Mouse (Mus musculus) cerebellum, adult 11 months (tissue): ENCODE measurements at regions not wholly inside any gene's neighbourhood (a gene's known extent, or its start where the extent isn't known, plus 50 kb on each side); places are given as distances from the start of the nearest gene placed in this dataset.

Experiments
- DNase-seq: peaks from one replicate; pipeline ENCODE4 v3.0.0; 2022

GRCm38 (mm10) chr3:138668394-138669092, 73.5 kb upstream of the Tspan5 start:
- DNase-seq, result no peak

GRCm38 (mm10) chr3:138675881-138676280, 66.1 kb upstream of the Tspan5 start:
- DNase-seq, result no peak

- no peak for DNase-seq
Measured at GRCm38 (mm10) chr3:138678351-138678750, 63.6 kb upstream of the Tspan5 start.

GRCm38 (mm10) chr3:138686636-138687230, 55.3 kb upstream of the Tspan5 start:
- DNase-seq, result no peak

GRCm38 (mm10) chr3:138688606-138689005, 53.4 kb upstream of the Tspan5 start:
- DNase-seq, result no peak
